ENCODE assay signal across 7 mouse cellular contexts in the genomic region with DNA sequence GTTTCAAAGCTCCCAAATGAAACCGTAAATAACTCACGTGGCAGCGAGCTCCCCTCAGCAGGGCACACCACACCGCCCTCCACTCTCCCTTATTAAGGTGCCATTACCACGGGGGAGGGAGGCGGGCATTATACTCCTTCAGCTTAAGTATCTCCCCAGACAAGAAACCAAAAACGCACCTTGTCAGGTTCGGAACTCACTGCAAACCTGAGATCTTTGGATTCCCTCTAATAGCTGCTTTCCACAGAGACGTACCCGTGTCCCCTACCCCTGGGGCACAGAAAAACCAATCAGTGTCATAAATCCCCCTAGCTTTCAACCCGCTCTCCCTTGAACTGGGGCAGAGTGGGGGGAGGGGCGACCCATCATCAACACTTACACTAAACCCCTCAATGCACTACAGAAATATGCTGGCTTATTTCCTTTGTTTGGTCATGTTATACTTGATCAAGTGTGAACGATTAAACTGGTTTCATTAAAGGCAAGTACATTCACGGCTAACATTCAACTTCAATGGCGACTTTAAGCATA. TPM values are rescaled to one million over a fixed set of nuclear protein-coding genes. Genes with fewer than 3 reads are reported as not detected.
A peak's percentile ranks its signal among the peaks of the same experiment; 100 is the strongest.
DNase-seq lines count a peak whose midpoint lies in the region; ATAC-seq and TF ChIP-seq lines count a peak whose summit lies in the region.

No protein-coding gene starts in this region.

- H3K27ac ChIP-seq in forebrain, embryonic 16.5 days (ENCODE audit: low read length): no peak overlapping the region
- no peak overlapping the region for H3K27ac ChIP-seq in liver, postnatal 0 days (ENCODE audit: low read depth)

- no peak for ATAC-seq in megakaryocyte, adult 5-6 weeks (ENCODE audit: poor library complexity, severe bottlenecking)
- no peak for ATAC-seq in forebrain, embryonic 16.5 days
- ATAC-seq in liver, postnatal 0 days: no peak

- peaks cover 2% of the 10 kb centered on the region for H3K27me3 ChIP-seq in megakaryocyte, embryonic 14.5 days (replicated peaks)
- no peaks in the 10 kb centered on the region for H3K27me3 ChIP-seq in forebrain, embryonic 16.5 days (replicated peaks; ENCODE audit: control insufficient read depth, insufficient read depth, low read length)
- H3K27me3 ChIP-seq in liver, postnatal 0 days (ENCODE audit: insufficient read depth, low read length): peaks cover 27% of the 10 kb centered on the region

- H3K36me3 ChIP-seq in megakaryocyte, embryonic 14.5 days (replicated peaks; ENCODE audit: low read length): no peaks in the 10 kb centered on the region
- no peaks in the 10 kb centered on the region for H3K36me3 ChIP-seq in forebrain, embryonic 16.5 days (ENCODE audit: control insufficient read depth, insufficient read depth)
- H3K36me3 ChIP-seq in liver, postnatal 0 days (replicated peaks; ENCODE audit: insufficient read depth, low read length): no peaks in the 10 kb centered on the region

- DNase-seq in liver, postnatal 0 days: no peak
- no peak for DNase-seq in spleen, postnatal 10 days (ENCODE audit: low spot score in 2 of 2)
- DNase-seq in left cerebral cortex, adult 11 months (ENCODE audit: low spot score): no peak
- no peak for DNase-seq in cerebellum, postnatal 25 days

- TF ChIP-seq CTCF in liver, postnatal 0 days (IDR thresholded peaks at IDR 0.05; ENCODE audit: low read depth): no peak

- no peak for TF ChIP-seq EP300 in liver, postnatal 0 days (IDR thresholded peaks at IDR 0.05; ENCODE audit: low read depth)

- H3K9ac ChIP-seq in forebrain, embryonic 16.5 days (replicated peaks; ENCODE audit: low read depth, low read length): peak overlapping the region; percentile 43
- no peak overlapping the region for H3K9ac ChIP-seq in liver, postnatal 0 days (replicated peaks)

- WGBS in forebrain, embryonic 16.5 days: 1% methylated on average over 15 of the region's 15 CpGs
- WGBS in liver, postnatal 0 days (ENCODE audit: insufficient replicate concordance): 42% methylated on average over 15 of the region's 15 CpGs

- H3K4me1 ChIP-seq in megakaryocyte, embryonic 14.5 days: peaks cover 64% of the 10 kb centered on the region
- peaks cover 42% of the 10 kb centered on the region for H3K4me1 ChIP-seq in forebrain, embryonic 16.5 days (replicated peaks; ENCODE audit: control insufficient read depth, insufficient read depth, low read length)
- H3K4me1 ChIP-seq in liver, postnatal 0 days (ENCODE audit: insufficient read depth): peaks cover 15% of the 10 kb centered on the region

- peak overlapping the region; percentile 88 for H3K4me2 ChIP-seq in forebrain, embryonic 16.5 days (ENCODE audit: low read length)
- H3K4me2 ChIP-seq in liver, postnatal 0 days (ENCODE audit: low read depth, low read length): 0 out of 2 replicates have a peak overlapping the region, but pooled peaks have one; percentile 14

- H3K4me3 ChIP-seq in megakaryocyte, embryonic 14.5 days (replicated peaks): peak overlapping the region; percentile 96
- peak overlapping the region; percentile 28 for H3K4me3 ChIP-seq in forebrain, embryonic 16.5 days (replicated peaks; ENCODE audit: low read length)
- H3K4me3 ChIP-seq in liver, postnatal 0 days (ENCODE audit: low read depth, low read length): no peak overlapping the region

- no peaks in the 10 kb centered on the region for H3K9me3 ChIP-seq in megakaryocyte, embryonic 14.5 days
- H3K9me3 ChIP-seq in forebrain, embryonic 16.5 days (ENCODE audit: control insufficient read depth, low read length): no peaks in the 10 kb centered on the region
- H3K9me3 ChIP-seq in liver, postnatal 0 days (ENCODE audit: low read length): no peaks in the 10 kb centered on the region

RNA-seq across cellular contexts. Expression of gene Fgfr2, which starts 2.9 kb away (rescaled TPM):
- 0.45 TPM in 1 of 2 replicates, not detected in the other for polyA plus RNA-seq in megakaryocyte, embryonic 14.5 days (2012; ENCODE audit: insufficient read depth, low replicate concordance)
- total RNA-seq in megakaryocyte, adult 5-6 weeks (2015): 0.41 and 0.51 TPM in 2 replicates
- 0.26 and 0.41 TPM in 2 replicates for total RNA-seq in megakaryocyte, adult 5-6 weeks (2017)
- 39.2 and 52.1 TPM in 2 replicates for polyA plus RNA-seq in forebrain, embryonic 16.5 days (2015; fragmentation: Nextera tagmentation; extraction: Ambion mirVana)
- polyA plus RNA-seq in liver, postnatal 0 days (2015; fragmentation: Nextera tagmentation; extraction: Ambion mirVana): 11.2 TPM in 2 replicates

RNA-seq across cellular contexts. Expression of gene Ctbp2, which starts 3.9 kb away (rescaled TPM):
- 82.6 and 131 TPM in 2 replicates for polyA plus RNA-seq in megakaryocyte, embryonic 14.5 days (2012; ENCODE audit: insufficient read depth, low replicate concordance)
- 43.2 and 49.3 TPM in 2 replicates for total RNA-seq in megakaryocyte, adult 5-6 weeks (2015)
- 50.2 and 57.6 TPM in 2 replicates for total RNA-seq in megakaryocyte, adult 5-6 weeks (2017)
- 74.6 and 85.2 TPM in 2 replicates for polyA plus RNA-seq in forebrain, embryonic 16.5 days (2015; fragmentation: Nextera tagmentation; extraction: Ambion mirVana)
- polyA plus RNA-seq in liver, postnatal 0 days (2015; fragmentation: Nextera tagmentation; extraction: Ambion mirVana): 5.8 and 6.1 TPM in 2 replicates

Comparison
In these comparisons a context has a peak if more than half of its experiments do, and no peak if none do; other contexts are left out.
1. RNA of gene Ctbp2, which starts 3.9 kb away (polyA plus RNA-seq): 82.6 to 131 TPM in megakaryocyte, embryonic 14.5 days and 74.6 to 85.2 TPM in forebrain, embryonic 16.5 days; 5.8 to 6.1 TPM in liver, postnatal 0 days; every median in the first group is over 10 times any median in the second.